Mouse (Mus musculus) R1 (cell line): Measurements from ENCODE around the gene Anapc7.

Experiments used
- DNase-seq: peaks from one replicate; pipeline ENCODE4 v3.0.0-alpha.2; 2018; ENCODE audit warnings: low read depth, low spot score

Anapc7 gene

GRCm38 (mm10) chr5:122451324-122451723, 29.8 kb downstream of the Anapc7 start:
- DNase-seq, result no peak

DNA sequence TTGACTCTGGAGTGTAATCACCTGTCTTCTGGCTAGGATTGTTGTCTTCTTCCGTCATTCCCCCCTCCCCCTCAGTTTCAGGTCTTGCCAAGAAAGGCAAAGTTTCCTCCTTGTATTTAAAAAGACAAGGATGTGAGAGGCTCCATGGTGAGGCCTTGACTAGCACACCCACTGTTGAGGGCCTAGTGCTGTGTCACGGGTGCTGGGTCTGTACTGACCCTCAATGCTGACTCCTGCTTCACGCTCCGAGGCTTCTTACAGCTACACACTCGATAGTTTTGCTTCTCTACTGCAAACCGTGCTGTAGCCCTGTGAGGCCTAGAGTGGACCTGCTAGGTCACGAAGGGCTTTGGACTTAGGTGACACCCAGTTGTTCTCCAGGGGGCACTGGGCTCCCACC, 30.7 kb downstream of the Anapc7 start:
- no peak for DNase-seq

GRCm38 (mm10) chr5:122453188-122453587, 31.7 kb downstream of the Anapc7 start:
- peak; percentile 95 for DNase-seq

DNA sequence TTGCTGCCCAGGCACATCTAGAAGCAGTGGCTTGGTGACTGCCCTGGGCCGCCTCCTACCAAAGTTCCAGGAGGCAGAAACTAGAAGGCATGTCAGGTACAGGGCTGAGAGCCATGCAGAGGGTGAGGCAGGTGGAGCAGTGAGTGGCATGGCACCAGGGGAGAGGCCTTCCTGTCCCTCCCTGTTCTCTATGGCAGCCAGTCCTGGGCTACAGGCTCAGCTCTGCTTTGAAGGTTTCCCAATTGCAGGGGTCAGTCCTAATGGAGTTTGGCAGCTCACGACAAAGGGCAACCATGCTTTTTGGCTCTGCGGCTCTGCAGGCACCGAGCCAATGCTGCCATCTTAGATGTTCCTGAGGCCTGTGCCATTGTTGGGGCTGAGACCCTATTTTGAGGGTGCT, 32.9 kb downstream of the Anapc7 start:
- no peak for DNase-seq

GRCm38 (mm10) chr5:122454883-122455282, 33.4 kb downstream of the Anapc7 start:
- no peak for DNase-seq

GRCm38 (mm10) chr5:122455584-122455983, 34.1 kb downstream of the Anapc7 start:
- no peak for DNase-seq

GRCm38 (mm10) chr5:122457054-122457453, 35.6 kb downstream of the Anapc7 start:
- DNase-seq, result peak; percentile 66

GRCm38 (mm10) chr5:122458066-122458465, 36.6 kb downstream of the Anapc7 start:
- no peak for DNase-seq

- no peak for DNase-seq
Observed at GRCm38 (mm10) chr5:122459335-122459734, 37.8 kb downstream of the Anapc7 start.

- no peak for DNase-seq
Observed at GRCm38 (mm10) chr5:122460656-122461055, 39.2 kb downstream of the Anapc7 start.

GRCm38 (mm10) chr5:122461431-122461830, 39.9 kb downstream of the Anapc7 start:
- no peak for DNase-seq

- DNase-seq, result no peak
Observed at GRCm38 (mm10) chr5:122471658-122472057, 50.2 kb downstream of the Anapc7 start.

DNA sequence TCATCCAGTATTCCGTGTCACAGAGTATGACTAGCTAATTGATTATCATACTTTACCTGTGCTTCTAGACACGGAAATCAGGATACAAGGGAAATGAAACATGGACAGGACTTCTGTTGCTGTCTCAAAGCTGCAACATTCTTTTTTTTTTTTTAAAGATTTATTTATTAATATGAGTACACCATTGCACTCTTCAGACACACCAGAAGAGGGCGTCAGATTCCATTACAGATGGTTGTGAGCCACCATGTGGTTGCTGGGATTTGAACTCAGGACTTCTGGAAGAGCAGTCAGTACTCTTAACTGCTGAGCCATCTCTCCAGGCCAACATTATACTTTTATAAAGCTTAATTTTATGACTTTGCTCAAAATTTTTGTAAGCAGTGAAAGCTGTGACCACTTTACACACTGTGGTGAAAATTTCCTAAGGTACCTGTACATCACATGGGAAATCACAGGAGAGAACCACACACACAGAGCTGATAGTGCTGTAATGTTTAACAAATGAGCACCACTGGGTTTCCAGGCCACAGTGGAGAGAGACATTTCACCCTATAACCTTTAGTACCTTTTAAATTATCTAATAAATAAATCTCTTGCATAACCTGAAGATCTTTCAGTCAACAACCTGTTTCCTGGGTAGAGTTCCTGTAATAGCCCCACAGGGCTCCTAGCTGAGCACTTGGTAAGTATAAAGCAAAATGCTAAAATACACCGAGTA, 53.3 kb downstream of the Anapc7 start:
- no peak for DNase-seq

DNA sequence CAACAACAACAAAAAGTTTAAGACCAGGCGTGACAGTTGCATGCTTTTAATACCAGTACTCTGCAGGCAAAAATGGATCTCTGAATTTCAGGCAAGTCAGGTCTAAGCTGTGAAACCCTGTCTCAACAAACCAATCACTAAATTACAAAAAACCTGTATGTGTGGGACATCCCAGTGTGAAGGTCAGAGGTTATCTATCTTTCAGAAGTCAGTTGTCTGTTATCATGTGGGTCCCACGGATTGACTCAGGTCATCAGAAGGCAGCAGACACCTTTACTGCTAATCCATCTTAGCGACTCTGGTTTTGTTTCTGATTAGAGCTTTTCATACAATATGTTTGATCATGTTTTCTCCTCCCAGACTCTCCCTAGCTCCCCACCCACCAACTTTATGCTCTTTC, 54.6 kb downstream of the Anapc7 start:
- no peak for DNase-seq

DNA sequence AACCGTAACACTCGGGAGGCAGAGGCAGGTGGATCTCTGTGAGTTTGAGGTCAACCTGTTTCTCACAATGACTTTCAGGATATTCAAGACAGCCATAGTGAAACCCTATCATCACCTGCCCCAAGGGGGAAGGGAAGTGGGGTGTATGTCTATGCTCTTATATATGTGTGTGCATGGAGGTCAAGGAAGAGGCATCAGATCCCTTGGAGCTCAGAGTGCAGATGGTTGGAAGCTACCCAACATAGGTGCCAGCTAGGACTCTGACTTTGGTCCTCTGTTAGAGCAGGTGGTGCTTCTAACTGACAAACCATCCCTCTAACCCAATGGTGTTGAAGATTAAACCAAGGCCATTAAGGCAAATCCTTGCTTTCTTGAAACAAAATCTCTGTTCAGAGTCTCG, 56.0 kb downstream of the Anapc7 start:
- no peak for DNase-seq

DNA sequence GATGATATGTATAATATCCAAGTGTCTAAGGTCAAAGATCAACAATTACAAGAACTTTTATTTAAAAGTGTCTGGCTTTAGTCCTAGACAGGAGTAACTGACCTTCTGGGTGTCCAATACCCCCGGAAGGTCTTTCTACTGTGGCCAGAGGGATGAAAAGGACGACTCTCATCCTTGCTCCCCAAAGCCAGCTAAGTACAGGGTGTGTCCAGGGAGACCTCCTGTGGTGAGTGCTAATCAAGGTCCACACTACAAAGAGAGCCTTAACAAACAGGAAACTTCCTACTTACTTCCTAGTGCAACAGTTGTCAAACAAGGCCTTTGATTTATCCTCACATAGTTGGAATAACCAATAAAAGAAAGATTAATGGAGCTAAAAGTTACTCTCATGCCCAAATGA, 57.6 kb downstream of the Anapc7 start:
- peak; percentile 60 for DNase-seq

DNA sequence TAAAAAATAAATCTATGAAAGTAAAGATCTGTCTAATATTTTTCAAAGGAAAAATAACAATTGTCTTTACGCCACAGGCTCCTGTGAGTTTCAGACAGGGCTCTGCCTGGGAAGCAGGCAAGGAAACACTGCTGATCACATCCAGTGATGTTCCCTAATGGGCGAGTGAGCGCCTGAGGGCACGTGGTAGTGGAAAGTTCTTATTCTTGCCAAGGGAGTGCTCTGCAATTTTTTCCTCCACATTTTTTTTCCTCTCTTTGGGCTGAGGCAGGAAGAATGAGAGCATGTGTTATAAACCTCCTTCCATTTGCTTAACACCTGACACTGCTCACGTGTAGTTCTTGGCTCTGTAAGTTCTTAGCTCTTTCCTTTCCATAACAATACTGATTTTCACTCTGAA, 60.4 kb downstream of the Anapc7 start:
- DNase-seq, result no peak

DNA sequence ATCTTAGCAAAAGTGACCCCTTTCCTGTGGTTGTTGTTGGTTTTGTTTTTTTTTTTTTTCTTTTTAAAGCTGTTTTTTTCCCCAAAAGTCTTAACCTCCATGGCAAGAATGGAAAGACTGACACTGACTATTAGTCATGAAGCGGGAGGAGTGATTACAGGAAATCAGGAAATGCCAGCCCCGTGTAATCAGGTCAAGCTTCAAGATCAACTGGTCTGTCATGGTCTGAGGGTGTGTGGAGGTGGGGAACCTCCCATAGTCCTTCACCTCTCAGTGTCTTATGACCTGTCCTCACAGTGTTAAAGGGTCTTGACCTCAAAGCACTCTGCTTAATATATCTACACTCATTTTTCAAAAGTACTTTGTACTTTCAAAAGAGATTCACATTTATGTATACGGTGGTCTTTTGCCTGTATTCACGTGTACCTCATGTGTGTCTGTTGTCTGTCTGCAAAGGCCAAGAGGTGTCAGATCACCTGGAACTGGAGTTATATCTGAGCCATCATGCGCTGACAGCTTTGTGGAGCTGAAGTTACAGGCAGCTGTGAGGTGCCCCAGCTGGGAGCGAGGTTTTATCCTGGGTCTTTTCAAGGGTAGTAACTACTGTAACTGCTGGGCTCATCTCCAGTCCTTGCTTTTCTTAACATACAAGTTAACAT, 61.4 kb downstream of the Anapc7 start:
- no peak for DNase-seq

GRCm38 (mm10) chr5:122486243-122486642, 64.8 kb downstream of the Anapc7 start:
- peak; percentile 34 for DNase-seq

DNA sequence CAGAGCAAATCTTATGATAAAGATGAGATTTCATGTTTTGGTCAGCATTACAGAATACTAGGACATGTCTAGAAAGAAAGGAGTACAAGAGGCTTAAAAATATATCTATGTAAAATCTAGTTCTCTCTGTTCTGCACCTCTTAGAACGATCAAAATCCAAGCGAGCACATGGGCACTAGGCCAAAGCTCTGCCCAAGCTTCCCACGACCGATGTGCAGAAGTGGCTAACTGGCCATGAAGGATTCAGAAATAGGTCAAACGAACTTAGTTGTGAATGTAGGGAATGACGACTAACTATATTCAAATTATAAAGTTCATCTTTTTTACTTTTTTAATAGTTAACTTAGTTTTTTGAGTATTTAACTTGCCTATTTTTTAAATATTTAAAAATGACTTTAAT, 66.3 kb downstream of the Anapc7 start:
- no peak for DNase-seq

- DNase-seq, result no peak
Observed at GRCm38 (mm10) chr5:122490148-122490547, 68.7 kb downstream of the Anapc7 start.

DNA sequence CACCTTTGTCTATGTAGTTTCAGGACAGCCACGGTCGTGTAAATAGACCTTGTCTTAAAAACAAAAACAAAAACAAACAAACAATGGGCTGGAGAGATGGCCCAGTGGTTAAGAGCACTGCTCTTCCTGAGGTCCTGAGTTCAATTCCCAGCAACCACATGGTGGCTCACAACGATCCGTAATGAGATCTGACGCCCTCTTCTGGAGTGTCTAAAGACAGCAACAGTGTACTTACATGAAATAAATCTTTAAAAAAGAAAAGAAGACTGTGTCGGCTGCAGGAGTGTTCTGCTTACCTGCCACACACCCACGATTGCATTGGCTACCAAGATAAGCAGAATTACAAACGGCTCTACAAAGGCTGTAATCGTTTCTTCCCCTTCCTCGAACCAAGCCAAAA, 69.9 kb downstream of the Anapc7 start:
- DNase-seq, result no peak

DNA sequence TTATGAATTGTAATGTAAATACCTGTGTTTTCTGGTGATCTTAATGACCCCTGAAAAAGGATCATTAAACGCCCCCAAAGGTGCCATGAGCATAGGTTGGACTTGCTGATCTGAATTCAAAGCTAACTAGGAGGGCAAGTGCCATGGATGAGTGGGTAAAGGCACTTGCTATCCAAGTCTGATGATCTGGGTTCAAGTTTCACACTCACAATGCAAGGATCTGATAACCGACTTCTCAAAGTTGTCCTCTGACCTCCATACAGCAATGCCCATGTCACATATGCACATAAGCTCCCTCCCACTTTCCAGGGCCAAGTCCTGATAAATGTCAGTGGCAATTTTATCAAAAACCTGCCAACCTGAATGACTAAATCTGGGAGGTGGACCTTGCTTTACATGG, 71.5 kb downstream of the Anapc7 start:
- DNase-seq, result no peak
